Mouse (Mus musculus) midbrain, embryonic 11.5 days (tissue): ENCODE data around the gene Nmur2. TPM values are rescaled to one million over a fixed set of nuclear protein-coding genes. Genes with fewer than 3 reads are reported as not detected.
A peak's percentile ranks its signal among the peaks of the same experiment; 100 is the strongest.

Source experiments
- ATAC-seq: fragments of 200-750 bp; cut with Nextera tagmentation; 2 replicates; pipeline ENCODE4 v1.8.0; 2017; ENCODE audit warnings: moderate TSS enrichment, moderate library complexity; ENCODE audit not compliant: low FRiP score
- DNase-seq: peaks from one replicate; pipeline ENCODE4 v3.0.0; 2015; ENCODE audit warnings: low spot score; ENCODE audit errors: missing footprints
- H3K27ac ChIP-seq: fragments of 300-500 bp; sonication (generic); 2 replicates; pipeline ENCODE4 v1.5.1; 2014; ENCODE audit warnings: low read depth, low read length
- H3K27me3 ChIP-seq: fragments of 300-500 bp; sonication (generic); 2 replicates; pipeline ENCODE4 v1.6.1; 2014; ENCODE audit warnings: mild to moderate bottlenecking, low read length, moderate library complexity, mixed read lengths; ENCODE audit not compliant: control insufficient read depth, insufficient read depth
- H3K36me3 ChIP-seq: fragments of 300-500 bp; sonication (generic); 2 replicates; pipeline ENCODE4 v1.6.1; 2014; ENCODE audit warnings: mild to moderate bottlenecking, low read length, moderate library complexity, mixed read lengths; ENCODE audit not compliant: control insufficient read depth, insufficient read depth
- H3K4me1 ChIP-seq: fragments of 300-500 bp; sonication (generic); 2 replicates; pipeline ENCODE4 v1.6.1; 2014; ENCODE audit warnings: low read length; ENCODE audit not compliant: control insufficient read depth, insufficient read depth
- H3K4me2 ChIP-seq: fragments of 300-500 bp; sonication (generic); 2 replicates; pipeline ENCODE4 v1.6.1; 2014; ENCODE audit warnings: mild to moderate bottlenecking, moderate library complexity
- H3K4me3 ChIP-seq: fragments of 300-500 bp; sonication (generic); 2 replicates; pipeline ENCODE4 v1.5.1; 2014; ENCODE audit warnings: low read depth, low read length
- H3K9ac ChIP-seq: fragments of 300-500 bp; sonication (generic); 2 replicates; pipeline ENCODE4 v1.6.1; 2014; ENCODE audit warnings: low read length
- H3K9me3 ChIP-seq: fragments of 300-500 bp; sonication (generic); 2 replicates; pipeline ENCODE4 v1.6.1; 2016; ENCODE audit warnings: low read length; ENCODE audit not compliant: control insufficient read depth
- WGBS: fragments of 180-500 bp; shearing (Covaris S2); extraction: QIAGEN DNeasy Blood & Tissue Kit; methylation state at CpG from one replicate; pipeline ENCODE4 v1.1.7; 2014; 5-methylcytosine and 5-hydroxymethylcytosine counted together
- polyA plus RNA-seq: library from polyadenylated mRNA; unstranded; fragments of >200 nt; fragmentation: Nextera tagmentation; extraction: Ambion mirVana; gene quantifications from 2 replicates; pipeline ENCODE4 v1.2.1, GENCODE M21; 2014

Nmur2 gene
- polyA plus RNA-seq = 0.07 and 0.23 TPM in 2 replicates

GRCm38 (mm10) chr11:56040917-56041316 lies at the start of gene Nmur2:
Gene Nmur2 (minus strand): TSS chr11:56041010.
- Histone ChIP-seq H3K4me3 (no peak within 1 kb of the TSS), H3K27me3 (no peaks in the 10 kb centered on the region), H3K9ac (no peak within 1 kb of the TSS), H3K9me3 (no peaks in the 10 kb centered on the region), H3K4me2 (no peak within 1 kb of the TSS), H3K27ac (no peak within 1 kb of the TSS), H3K4me1 (no peaks in the 10 kb centered on the region), H3K36me3 (no peaks in the 10 kb centered on the region)
- DNase-seq (peak; percentile 90), ATAC-seq (0 out of 2 replicates have a peak, but pooled peaks have one; percentile 40)
- 3% methylated on average over 6 of the region's 6 CpGs for WGBS

GRCm38 (mm10) chr11:56089127-56089689 lies 48.4 kb upstream of the Nmur2 start:
- H3K27ac ChIP-seq = no peak overlapping the region
- no peak overlapping the region for H3K4me2 ChIP-seq
- H3K4me3 ChIP-seq = no peak overlapping the region
- no peaks in the 10 kb centered on the region for H3K36me3 ChIP-seq
- H3K9me3 ChIP-seq = no peaks in the 10 kb centered on the region
- WGBS = 92% methylated on average over 11 of the region's 11 CpGs
- no peak overlapping the region for H3K9ac ChIP-seq
- no peaks in the 10 kb centered on the region for H3K27me3 ChIP-seq
- ATAC-seq = no peak
- peak; percentile 64 for DNase-seq
- no peaks in the 10 kb centered on the region for H3K4me1 ChIP-seq

- Histone ChIP-seq H3K27me3 (no peaks in the 10 kb centered on the region), H3K9ac (no peak overlapping the region), H3K4me2 (no peak overlapping the region), H3K4me3 (no peak overlapping the region), H3K36me3 (no peaks in the 10 kb centered on the region), H3K27ac (no peak overlapping the region), H3K9me3 (no peaks in the 10 kb centered on the region), H3K4me1 (no peaks in the 10 kb centered on the region)
- whole genome bisulfite sequencing = 84% methylated on average over 7 of the region's 7 CpGs
- DNase-seq (no peak), ATAC-seq (no peak)
Measured at GRCm38 (mm10) chr11:56072131-56072530, 31.3 kb upstream of the Nmur2 start.

- no peak overlapping the region for H3K4me3 ChIP-seq
- H3K9ac ChIP-seq = no peak overlapping the region
- 90% methylated on average over 2 of the region's 2 CpGs for WGBS
- no peak overlapping the region for H3K4me2 ChIP-seq
- DNase-seq (no peak), ATAC-seq (no peak)
- H3K36me3 ChIP-seq = no peaks in the 10 kb centered on the region
- no peaks in the 10 kb centered on the region for H3K4me1 ChIP-seq
- no peak overlapping the region for H3K27ac ChIP-seq
- no peaks in the 10 kb centered on the region for H3K9me3 ChIP-seq
- no peaks in the 10 kb centered on the region for H3K27me3 ChIP-seq
Measured at GRCm38 (mm10) chr11:56069658-56070057, 28.8 kb upstream of the Nmur2 start.

- no peak for DNase-seq
- no peaks in the 10 kb centered on the region for H3K4me1 ChIP-seq
- no peak overlapping the region for H3K27ac ChIP-seq
- H3K36me3 ChIP-seq = no peaks in the 10 kb centered on the region
- H3K9me3 ChIP-seq = no peaks in the 10 kb centered on the region
- no peak overlapping the region for H3K9ac ChIP-seq
- ATAC-seq = no peak
- no peaks in the 10 kb centered on the region for H3K27me3 ChIP-seq
- H3K4me2 ChIP-seq = no peak overlapping the region
- no peak overlapping the region for H3K4me3 ChIP-seq
- WGBS = 83% methylated on average over 2 of the region's 2 CpGs
Measured at GRCm38 (mm10) chr11:56065147-56065546, 24.3 kb upstream of the Nmur2 start.

- Histone ChIP-seq H3K4me2 (no peak overlapping the region), H3K9me3 (no peaks in the 10 kb centered on the region), H3K27me3 (no peaks in the 10 kb centered on the region), H3K27ac (no peak overlapping the region), H3K4me3 (no peak overlapping the region), H3K4me1 (no peaks in the 10 kb centered on the region), H3K36me3 (no peaks in the 10 kb centered on the region), H3K9ac (no peak overlapping the region)
- WGBS = 72% methylated on average over 4 of the region's 4 CpGs
- no peak for ATAC-seq
- no peak for DNase-seq
Measured at GRCm38 (mm10) chr11:56064575-56064974, 23.8 kb upstream of the Nmur2 start.

GRCm38 (mm10) chr11:56059236-56059635 lies 18.4 kb upstream of the Nmur2 start:
- no peaks in the 10 kb centered on the region for H3K9me3 ChIP-seq
- no peaks in the 10 kb centered on the region for H3K36me3 ChIP-seq
- H3K9ac ChIP-seq = no peak overlapping the region
- no peak for DNase-seq
- no peak overlapping the region for H3K27ac ChIP-seq
- no peaks in the 10 kb centered on the region for H3K4me1 ChIP-seq
- H3K4me2 ChIP-seq = no peak overlapping the region
- ATAC-seq = no peak
- H3K27me3 ChIP-seq = no peaks in the 10 kb centered on the region
- H3K4me3 ChIP-seq = no peak overlapping the region
- 82% methylated on average over 3 of the region's 3 CpGs for WGBS

GRCm38 (mm10) chr11:56054439-56054838 lies 13.6 kb upstream of the Nmur2 start:
- H3K4me1 ChIP-seq = no peaks in the 10 kb centered on the region
- ATAC-seq = no peak
- H3K9ac ChIP-seq = no peak overlapping the region
- no peak for DNase-seq
- no peaks in the 10 kb centered on the region for H3K36me3 ChIP-seq
- H3K4me2 ChIP-seq = no peak overlapping the region
- 77% methylated on average over 7 of the region's 7 CpGs for WGBS
- H3K9me3 ChIP-seq = no peaks in the 10 kb centered on the region
- no peak overlapping the region for H3K4me3 ChIP-seq
- H3K27me3 ChIP-seq = no peaks in the 10 kb centered on the region
- no peak overlapping the region for H3K27ac ChIP-seq

GRCm38 (mm10) chr11:56026854-56027253 lies 14.0 kb downstream of the Nmur2 start:
- no peaks in the 10 kb centered on the region for H3K4me1 ChIP-seq
- ATAC-seq (no peak), DNase-seq (no peak)
- H3K36me3 ChIP-seq = no peaks in the 10 kb centered on the region
- H3K9me3 ChIP-seq = no peaks in the 10 kb centered on the region
- H3K27me3 ChIP-seq = no peaks in the 10 kb centered on the region
- 89% methylated on average over 10 of the region's 10 CpGs for WGBS
- no peak overlapping the region for H3K4me3 ChIP-seq
- no peak overlapping the region for H3K27ac ChIP-seq
- H3K9ac ChIP-seq = no peak overlapping the region
- H3K4me2 ChIP-seq = no peak overlapping the region
